Mouse (Mus musculus) cerebellum, adult 9-11 months (tissue): ENCODE measurements around the gene Sipa1l3.

Experiments
- DNase-seq: peaks from one replicate; pipeline ENCODE4 v3.0.0; 2022

Sipa1l3 gene

GRCm38 (mm10) chr7:29277510-29277909 is 240.9 kb downstream of the Sipa1l3 start:
- DNase-seq = no peak

GRCm38 (mm10) chr7:29276715-29277114 is 241.7 kb downstream of the Sipa1l3 start:
- no peak for DNase-seq

DNA sequence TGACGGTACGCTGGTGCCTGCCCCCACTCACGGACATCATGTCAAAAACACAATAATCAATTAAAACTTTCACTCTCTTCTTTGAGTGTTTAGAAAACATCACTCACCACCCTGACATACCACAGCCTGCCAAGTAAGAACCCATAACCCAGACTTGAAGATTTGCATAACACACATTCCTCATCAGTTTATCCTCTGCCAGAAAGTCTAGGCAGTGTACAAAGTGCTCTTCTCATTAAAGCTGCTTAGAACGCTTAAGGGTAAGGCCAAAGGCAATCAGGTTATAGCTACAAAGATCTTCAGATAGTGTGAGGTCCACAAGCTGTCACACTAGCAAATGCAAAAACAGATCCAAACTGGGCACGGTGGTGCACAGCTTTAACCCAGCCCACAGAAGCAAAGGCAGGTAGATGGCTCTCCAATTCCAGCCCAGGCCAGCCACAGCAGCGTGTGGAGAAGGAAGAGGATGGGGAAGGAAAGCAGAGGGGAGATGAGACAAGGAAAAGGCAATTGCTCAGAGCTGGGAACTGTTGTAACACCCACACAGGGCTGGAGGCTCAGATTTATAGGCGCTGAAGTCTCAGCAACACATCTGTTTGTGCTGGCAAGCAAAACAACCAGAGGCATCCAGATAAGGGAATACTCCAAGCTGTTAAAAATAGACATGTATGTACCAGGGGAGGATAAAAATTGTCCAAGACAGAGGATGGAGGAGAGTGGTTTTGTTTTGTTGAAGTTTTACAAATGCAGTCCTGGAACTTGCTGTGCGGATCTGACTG is 246.6 kb downstream of the Sipa1l3 start:
- DNase-seq = no peak

GRCm38 (mm10) chr7:29270445-29270844 is 248.0 kb downstream of the Sipa1l3 start:
- no peak for DNase-seq
